Comparison of ENCODE assay signal across 30 mouse cellular contexts in genomic region chr14:27150011-27150640, GRCm38 (mm10). TPM values are rescaled to one million over a fixed set of nuclear protein-coding genes. Genes with fewer than 3 reads are reported as not detected.
DNase-seq lines count a peak whose midpoint lies in the region; ATAC-seq and TF ChIP-seq lines count a peak whose summit lies in the region.
"Had no signal": no experiment of that assay in that cellular context is flagged by ENCODE, and none has a peak within 500 bp of the region (broad histone marks: within the 10 kb centered on the region; RNA-seq: fewer than 3 reads in every experiment).

No protein-coding gene starts in this region.

- no peaks in the 10 kb centered on the region for H3K36me3 ChIP-seq in heart, embryonic 14.5 days (ENCODE audit: control insufficient read depth, insufficient read depth, low read length)
- H3K36me3 ChIP-seq in E14TG2a.4 (ENCODE audit: insufficient read depth, low read length): peaks cover 17% of the 10 kb centered on the region
- H3K36me3 ChIP-seq: embryonic facial prominence, embryonic 13.5 days; forebrain, embryonic 10.5 days; forebrain, embryonic 15.5 days; limb, embryonic 10.5 days; limb, embryonic 15.5 days; liver, embryonic 13.5 days; midbrain, embryonic 10.5 days; midbrain, embryonic 15.5 days; neural tube, embryonic 15.5 days; stomach, embryonic 15.5 days had no signal

- H3K4me1 ChIP-seq in heart, embryonic 14.5 days (ENCODE audit: control insufficient read depth in 2 of 2, insufficient read depth in 2 of 2, low read length in 2 of 2): peaks cover 40 to 52% of the 10 kb centered on the region in 2 experiments
- H3K4me1 ChIP-seq in E14TG2a.4 (replicated peaks; ENCODE audit: low read depth, low read length): peaks cover 70% of the 10 kb centered on the region
- H3K4me1 ChIP-seq: forebrain, embryonic 15.5 days; liver, embryonic 13.5 days; midbrain, embryonic 15.5 days had no signal

- peak overlapping the region; percentile 63 to 68 for H3K27ac ChIP-seq in heart, embryonic 14.5 days (replicated peaks in 1 of 2; ENCODE audit: control insufficient read depth in 1 of 2, insufficient read depth in 1 of 2, low read depth in 2 of 2, low read length in 2 of 2)
- H3K27ac ChIP-seq: embryonic facial prominence, embryonic 13.5 days; forebrain, embryonic 10.5 days; forebrain, embryonic 15.5 days; hindbrain, embryonic 14.5 days; limb, embryonic 10.5 days; limb, embryonic 15.5 days; liver, embryonic 13.5 days; midbrain, embryonic 10.5 days; midbrain, embryonic 15.5 days; neural tube, embryonic 15.5 days; stomach, embryonic 15.5 days had no signal

- intact Hi-C loops in heart, postnatal 25 days (cut with DNase I): no loop called here

- no peak overlapping the region for H3K9ac ChIP-seq in heart, embryonic 14.5 days (ENCODE audit: low read length)
- H3K9ac ChIP-seq: embryonic facial prominence, embryonic 13.5 days; forebrain, embryonic 15.5 days; hindbrain, embryonic 14.5 days; limb, embryonic 15.5 days; liver, embryonic 13.5 days; lung, embryonic 14.5 days; midbrain, embryonic 15.5 days; neural tube, embryonic 15.5 days; stomach, embryonic 15.5 days had no signal

- H3K4me3 ChIP-seq in heart, embryonic 14.5 days (ENCODE audit: control insufficient read depth in 1 of 2, insufficient read depth in 1 of 2, low read depth in 1 of 2, low read length in 2 of 2): no peak overlapping the region
- 0 out of 2 replicates have a peak overlapping the region, but pooled peaks have one; percentile 4 for H3K4me3 ChIP-seq in E14TG2a.4 (replicated peaks; ENCODE audit: low read length)
- H3K4me3 ChIP-seq: embryonic facial prominence, embryonic 13.5 days; forebrain, embryonic 10.5 days; forebrain, embryonic 15.5 days; limb, embryonic 10.5 days; limb, embryonic 15.5 days; liver, embryonic 13.5 days; midbrain, embryonic 10.5 days; midbrain, embryonic 15.5 days; neural tube, embryonic 15.5 days; stomach, embryonic 15.5 days had no signal

- H3K4me2 ChIP-seq in heart, embryonic 14.5 days (ENCODE audit: low read length): no peak overlapping the region
- H3K4me2 ChIP-seq: embryonic facial prominence, embryonic 13.5 days; forebrain, embryonic 15.5 days; hindbrain, embryonic 14.5 days; limb, embryonic 15.5 days; liver, embryonic 13.5 days; lung, embryonic 14.5 days; midbrain, embryonic 15.5 days; neural tube, embryonic 15.5 days; stomach, embryonic 15.5 days had no signal

- DNase-seq in heart, adult 11 months: peak; percentile 86
- no peak for DNase-seq in heart, postnatal 25 days (ENCODE audit: low spot score)
- DNase-seq in heart, adult 18-20 months: no peak
- DNase-seq in yolk sac, embryonic 10.5 days (ENCODE audit: low spot score): peak; percentile 30
- no peak for DNase-seq in adrenal gland, postnatal 36 days
- DNase-seq: adrenal gland, adult 8-10 months; cerebellum, adult 8-10 months; cerebellum, postnatal 36 days; gastrocnemius, postnatal 25 days; kidney, adult 9 months; kidney, postnatal 10 days; layer of hippocampus, postnatal 36 days; liver, embryonic 13.5 days; lung, embryonic 14.5 days; lung, postnatal 14 days; retina, postnatal 1 day; right cerebral cortex, postnatal 14 days had no signal

- no peak for ATAC-seq in heart, embryonic 14.5 days (ENCODE audit: insufficient number of reproducible peaks, insufficient read depth, low FRiP score, low read depth)
- ATAC-seq: forebrain, embryonic 15.5 days; intestine, postnatal 0 days; midbrain, embryonic 15.5 days had no signal

- 33% methylated on average over 6 of the region's 6 CpGs for WGBS in heart, embryonic 14.5 days

- H3K27me3 ChIP-seq in heart, embryonic 14.5 days (ENCODE audit: control insufficient read depth, insufficient read depth, low read length): no peaks in the 10 kb centered on the region
- H3K27me3 ChIP-seq in E14TG2a.4 (ENCODE audit: insufficient read depth, low read length): no peaks in the 10 kb centered on the region; the same call in 1 of the 2 replicates
- H3K27me3 ChIP-seq: embryonic facial prominence, embryonic 13.5 days; forebrain, embryonic 15.5 days; limb, embryonic 15.5 days; liver, embryonic 13.5 days; midbrain, embryonic 15.5 days; neural tube, embryonic 15.5 days; stomach, embryonic 15.5 days had no signal

- TF ChIP-seq CTCF in E14TG2a.4 (conservative IDR thresholded peaks at IDR 0.05; ENCODE audit: low read length): no peak

- H3K9me3 ChIP-seq in heart, embryonic 14.5 days (ENCODE audit: control insufficient read depth, low read length): no peaks in the 10 kb centered on the region
- H3K9me3 ChIP-seq in E14TG2a.4 (ENCODE audit: low read length): no peaks in the 10 kb centered on the region
- H3K9me3 ChIP-seq: embryonic facial prominence, embryonic 13.5 days; forebrain, embryonic 10.5 days; forebrain, embryonic 15.5 days; limb, embryonic 10.5 days; limb, embryonic 15.5 days; liver, embryonic 13.5 days; midbrain, embryonic 10.5 days; midbrain, embryonic 15.5 days; neural tube, embryonic 15.5 days; stomach, embryonic 15.5 days had no signal

RNA-seq across cellular contexts. Expression of gene Arhgef3, which starts 35.4 kb away (rescaled TPM):
- 10 to 100 TPM; 29.0 to 34.1 TPM for total RNA-seq in heart, postnatal 25 days (2021)
- 14.7 and 15.4 TPM in 2 replicates for polyA plus RNA-seq in heart, embryonic 14.5 days (2014; fragmentation: Nextera tagmentation; extraction: Ambion mirVana)
- 10 to 100 TPM; 24.5 to 26.1 TPM for total RNA-seq in heart, adult 18-20 months (2021)
- total RNA-seq in adrenal gland, postnatal 36 days (2021): 10 to 100 TPM; 29.9 to 44.1 TPM

Comparison
In these comparisons a context has a peak if more than half of its experiments do, and no peak if none do; other contexts are left out.
1. DNase-seq: peak in heart, adult 11 months (single experiment) and yolk sac, embryonic 10.5 days (single experiment); none in heart, postnatal 25 days (single experiment), heart, adult 18-20 months (0 of 2) and adrenal gland, postnatal 36 days (0 of 2).